Mouse (Mus musculus): ENCODE data around the gene Spop.

GRCm38 (mm10) chr11:95538378-95539104 is 124.7 kb downstream of the Spop start:
- TF ChIP-seq CTCF (IDR thresholded peaks at IDR 0.05; ENCODE audit: control insufficient read depth, insufficient read depth, insufficient replicate concordance, low read depth, low read length) (no peak), POLR2A (IDR thresholded peaks at IDR 0.05; ENCODE audit: control insufficient read depth, low read depth, low read length) (no peak)
